Mouse (Mus musculus) testis, postnatal 14 days (tissue): ENCODE measurements around the gene Ostf1.
"Not testable (repeated sequence)": the region's sequence is repeated elsewhere in the genome, so short reads cannot be mapped to it uniquely, and the experiment has no call there.

Source experiments
- DNase-seq: peaks from one replicate; pipeline ENCODE4 v3.0.0; 2021; ENCODE audit warnings: low spot score

Ostf1 gene

DNA sequence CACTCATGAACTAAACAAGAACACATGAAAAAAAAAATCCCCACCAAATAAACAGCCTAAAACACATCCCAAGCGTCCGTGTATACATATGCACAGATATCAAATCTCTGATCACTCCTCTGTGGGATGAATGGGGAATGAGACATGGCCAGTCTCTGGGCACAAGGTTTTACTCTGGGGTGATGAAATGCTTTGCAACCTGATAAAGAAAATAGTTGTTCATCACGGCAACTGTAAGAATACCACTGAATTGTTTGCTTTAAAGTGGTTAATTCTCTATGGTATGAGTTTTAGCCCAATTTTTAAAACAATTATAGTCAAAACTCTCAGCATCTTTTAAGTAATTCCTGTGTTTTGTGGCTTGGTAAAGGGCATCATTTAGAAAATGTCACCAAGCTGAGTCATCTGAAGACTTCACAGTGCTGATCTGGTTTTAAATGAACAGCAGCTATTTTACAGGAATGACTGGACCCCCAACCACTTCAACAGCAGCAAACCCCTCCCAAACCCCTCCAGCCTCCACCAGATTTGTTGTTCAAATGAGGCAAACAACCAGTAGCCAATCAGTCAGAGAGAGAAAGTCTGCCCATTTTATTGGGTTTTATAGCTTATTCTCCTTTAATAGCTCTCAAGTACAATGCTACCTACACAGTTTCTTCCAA is 33.2 kb downstream of the Ostf1 start:
- DNase-seq, result no peak

DNA sequence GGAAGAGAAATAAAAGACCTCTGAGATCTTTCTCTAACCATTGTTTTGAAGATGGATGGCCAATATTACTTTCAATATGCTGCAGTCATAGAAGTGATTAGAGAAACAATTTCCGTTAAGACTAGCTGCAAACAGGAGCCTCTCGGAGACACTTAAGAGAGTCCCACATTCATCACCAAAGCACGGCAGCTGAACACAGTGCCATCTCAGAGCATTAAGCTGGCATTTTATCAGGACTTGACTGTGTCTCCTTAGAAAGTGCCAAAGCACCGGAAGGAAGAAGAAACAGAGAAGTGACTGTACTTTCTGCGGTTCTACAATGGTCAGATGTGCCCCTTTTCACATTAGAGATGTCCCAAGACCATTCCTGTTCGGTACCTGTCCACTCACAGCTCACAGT is 33.9 kb downstream of the Ostf1 start:
- no peak for DNase-seq

DNA sequence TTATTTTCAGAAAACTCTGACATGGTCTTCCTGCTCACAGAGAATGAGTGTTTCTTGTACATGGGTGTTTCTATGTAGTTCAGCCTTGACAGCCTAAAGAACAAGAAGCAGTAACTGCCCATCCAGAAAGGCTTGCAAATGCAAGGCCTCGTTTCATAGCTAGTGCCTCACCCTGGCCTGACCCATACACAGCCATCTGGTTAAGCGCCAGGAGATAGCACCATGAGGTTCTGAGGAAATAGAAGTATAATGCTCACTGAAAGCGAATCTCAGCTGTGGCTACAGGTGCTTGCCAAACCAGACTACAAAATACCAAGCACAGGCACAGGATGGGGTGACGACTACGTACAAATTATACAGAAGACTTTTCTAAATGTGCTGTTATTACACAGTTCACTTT is 34.7 kb downstream of the Ostf1 start:
- no peak for DNase-seq

DNA sequence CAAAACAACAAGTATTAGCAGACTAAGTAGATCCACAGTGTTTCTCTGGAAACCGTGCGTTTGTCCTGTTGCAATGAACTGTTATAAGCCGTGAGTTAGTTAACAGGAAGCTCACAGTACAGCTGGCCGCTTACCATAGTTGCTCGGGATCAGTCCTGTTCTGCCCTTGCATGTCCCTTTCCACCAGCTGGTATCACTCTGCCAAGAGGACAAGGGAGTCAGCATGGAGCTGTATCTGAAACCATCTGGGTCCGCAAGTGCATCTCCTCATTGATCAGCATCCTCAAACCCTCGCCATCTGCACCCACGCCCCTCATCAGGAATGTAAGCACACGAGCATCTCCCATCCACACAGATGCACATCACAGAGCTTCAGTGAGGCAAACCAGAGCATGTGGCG is 37.9 kb downstream of the Ostf1 start:
- no peak for DNase-seq

DNA sequence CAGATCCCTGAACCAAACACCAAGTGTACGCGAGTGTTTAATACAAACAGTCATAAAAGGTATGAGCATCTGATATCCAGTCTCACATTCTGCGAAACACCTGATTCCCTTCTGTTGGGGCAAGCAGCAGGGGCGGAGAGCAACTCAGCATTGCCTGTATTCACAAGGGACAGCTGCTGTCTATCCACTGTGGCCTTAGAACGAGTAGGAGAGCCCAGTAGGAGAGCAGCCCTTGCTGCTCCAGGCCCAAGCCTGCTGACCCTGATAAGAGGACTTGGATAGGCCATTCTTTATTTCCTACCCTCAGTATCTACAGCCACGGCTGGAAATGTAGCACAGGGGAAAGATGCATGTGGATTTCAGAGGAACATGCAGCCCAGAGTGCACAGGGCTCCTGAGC is 38.7 kb downstream of the Ostf1 start:
- DNase-seq, result no peak

DNA sequence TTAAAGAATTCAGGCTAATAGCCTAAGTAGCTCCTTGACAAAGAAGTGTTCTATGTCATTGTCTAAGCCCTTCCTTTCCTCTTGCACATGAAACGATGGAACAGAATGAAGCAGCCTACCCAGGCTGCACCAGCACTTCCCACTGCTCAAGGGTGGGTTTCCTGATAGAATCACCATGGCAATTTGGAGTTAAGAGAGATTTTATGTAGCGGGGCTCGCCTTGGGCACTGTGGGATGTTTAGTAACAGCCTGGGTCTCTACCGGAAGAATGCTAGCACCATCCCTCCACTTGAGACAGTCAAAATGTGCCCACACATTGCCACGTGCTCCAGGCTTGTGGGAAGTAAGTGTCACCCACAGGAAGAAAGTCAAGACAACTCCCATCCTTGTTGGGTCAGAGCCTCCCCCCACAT is 40.7 kb downstream of the Ostf1 start:
- no peak for DNase-seq

DNA sequence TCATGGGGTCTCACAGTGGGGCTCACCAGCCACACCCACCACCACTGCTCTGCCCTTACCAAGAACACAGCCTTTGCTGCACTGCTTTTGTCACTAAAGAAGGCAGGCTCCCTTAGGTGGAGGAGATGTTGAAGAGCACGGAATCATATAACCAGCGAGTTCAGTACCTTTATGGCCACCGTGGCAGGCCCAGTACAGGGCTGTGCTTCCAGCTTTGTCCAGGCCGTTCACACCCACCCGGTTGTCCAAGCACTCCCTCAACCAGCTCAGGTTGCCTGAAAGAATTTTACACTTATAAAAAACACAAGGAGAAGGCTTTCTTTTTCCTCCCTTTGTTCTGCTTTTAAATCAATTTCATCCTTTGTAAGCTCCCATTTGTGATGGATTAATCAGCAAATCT is 41.4 kb downstream of the Ostf1 start:
- no peak for DNase-seq

DNA sequence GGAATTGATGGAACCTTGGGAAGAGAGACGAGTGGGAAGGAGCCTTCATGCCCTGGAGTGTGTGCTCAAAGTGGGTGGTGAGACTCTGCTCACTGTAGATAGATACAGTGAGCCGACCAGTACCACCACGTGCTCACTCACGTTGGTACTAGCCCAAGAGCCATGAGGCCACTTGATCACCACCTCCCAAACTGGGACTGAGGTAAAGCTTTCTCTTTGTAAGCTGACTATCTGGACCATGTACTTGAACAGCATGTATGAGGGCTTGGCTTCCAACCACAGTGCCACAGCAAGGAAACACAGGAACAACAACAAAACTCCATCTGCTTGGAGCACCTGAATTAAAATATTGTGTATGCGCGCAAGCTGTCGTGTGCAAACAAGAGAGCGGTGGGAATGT is 42.3 kb downstream of the Ostf1 start:
- no peak for DNase-seq

DNA sequence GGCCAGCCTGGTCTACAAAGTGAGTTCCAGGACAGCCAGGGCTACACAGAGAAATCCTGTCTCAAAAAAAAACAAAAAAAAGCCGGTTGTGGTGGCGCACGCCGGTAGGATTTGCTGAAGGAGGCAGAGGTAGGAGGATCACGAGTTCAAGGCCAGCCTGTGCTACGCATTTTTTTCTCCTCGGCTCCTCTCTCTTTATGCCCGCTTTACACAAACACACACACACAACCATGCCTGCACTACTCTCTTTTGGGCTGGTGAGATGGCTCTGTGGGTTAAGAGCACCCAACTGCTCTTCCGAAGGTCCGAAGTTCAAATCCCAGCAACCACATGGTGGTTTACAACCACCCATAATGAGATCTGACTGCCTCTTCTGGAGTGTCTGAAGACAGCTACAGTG is 42.8 kb downstream of the Ostf1 start:
- not testable (repeated sequence) for DNase-seq

DNA sequence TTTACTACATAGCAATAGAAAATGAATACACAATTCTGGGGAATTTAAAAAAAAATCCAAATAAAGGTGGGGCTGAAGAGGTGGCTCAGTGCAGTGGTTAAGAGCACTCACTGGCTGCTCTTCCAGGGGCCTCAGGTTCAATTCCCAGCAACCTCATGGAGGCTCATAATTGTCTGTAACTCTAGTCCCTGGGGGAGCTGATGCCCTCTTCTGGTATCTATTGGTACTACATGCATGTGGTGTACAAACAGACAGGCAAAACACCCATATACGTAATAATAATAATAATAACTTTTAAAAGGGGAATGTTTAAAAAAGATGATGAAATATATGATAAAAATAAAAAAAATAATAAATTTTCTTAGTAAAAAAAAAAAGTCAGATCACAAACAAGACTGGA is 43.4 kb downstream of the Ostf1 start:
- no peak for DNase-seq

DNA sequence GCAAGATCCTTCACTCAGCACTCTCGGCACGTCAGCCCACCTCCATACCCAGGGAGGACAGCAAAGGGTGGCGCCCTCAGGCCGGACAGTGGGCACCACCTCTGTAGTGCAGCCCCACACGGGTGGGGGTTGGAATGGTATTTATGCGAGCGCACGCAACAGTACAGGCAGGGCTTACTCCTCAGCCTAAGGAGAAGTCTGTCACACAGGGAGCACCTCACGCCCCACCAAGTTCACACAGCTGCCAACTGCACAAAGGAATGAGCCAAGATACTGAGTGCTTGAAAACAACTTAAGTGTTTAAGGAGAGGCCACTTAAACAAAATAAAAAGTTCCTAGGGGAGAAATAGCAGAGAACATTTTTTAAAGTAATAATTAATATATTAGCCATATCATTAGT is 44.5 kb downstream of the Ostf1 start:
- no peak for DNase-seq

DNA sequence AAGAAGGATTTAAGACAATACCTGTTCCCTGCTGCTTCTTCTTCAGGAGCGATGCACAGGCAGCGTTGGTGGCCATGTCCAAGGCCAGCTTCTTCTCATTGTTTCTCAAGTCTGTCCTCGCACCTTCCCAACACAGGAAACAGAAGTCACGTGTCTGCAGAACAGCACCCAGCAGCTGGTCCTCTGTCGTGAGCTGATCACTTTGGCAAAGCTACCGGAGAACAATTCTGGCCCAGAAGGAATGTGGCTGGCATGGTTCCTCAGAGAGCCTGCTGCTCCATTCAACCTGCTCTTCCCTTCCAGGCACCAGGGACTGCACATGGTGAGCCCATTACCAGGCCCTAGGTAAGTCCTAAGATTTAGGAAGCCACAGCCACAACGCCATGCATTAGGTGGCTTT is 47.0 kb downstream of the Ostf1 start:
- DNase-seq, result no peak

DNA sequence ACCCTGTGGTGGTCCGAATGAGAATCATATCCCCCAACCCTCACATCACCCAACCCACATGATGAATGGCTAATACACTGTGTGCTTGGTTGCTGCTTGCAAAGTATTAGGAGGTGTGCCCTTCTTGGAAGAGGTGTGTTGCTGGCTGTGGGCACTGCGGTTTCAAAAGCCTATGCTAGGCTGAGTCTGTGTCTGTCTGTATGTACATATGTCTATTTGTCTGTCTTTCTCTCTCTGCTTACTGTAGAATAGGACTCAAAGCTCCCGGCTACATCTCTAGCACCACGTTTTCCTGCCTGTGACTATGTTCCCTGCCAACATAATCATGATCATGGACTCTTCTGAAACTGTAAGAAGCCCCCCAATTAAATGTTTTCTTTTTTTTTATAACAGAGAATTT is 47.9 kb downstream of the Ostf1 start:
- DNase-seq, result no peak

DNA sequence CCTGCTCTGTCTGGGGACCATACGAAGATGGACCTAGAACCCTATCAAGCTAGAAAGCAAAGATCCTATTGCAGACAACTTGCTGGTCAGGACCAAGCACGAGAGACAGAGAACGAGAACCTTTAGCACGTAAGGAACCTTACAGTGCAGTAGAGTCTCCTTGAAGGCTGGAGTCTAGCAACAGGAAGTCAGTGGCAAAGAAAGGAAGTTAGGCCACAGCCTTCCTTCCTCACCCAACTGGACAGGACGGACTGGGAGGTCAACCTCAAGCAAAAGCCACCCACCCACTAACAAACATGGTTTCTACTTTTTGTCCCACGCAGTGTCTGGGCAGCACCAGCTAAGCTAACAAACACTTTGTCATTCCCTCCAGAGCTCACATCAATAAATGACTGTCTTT is 48.7 kb downstream of the Ostf1 start:
- no peak for DNase-seq

DNA sequence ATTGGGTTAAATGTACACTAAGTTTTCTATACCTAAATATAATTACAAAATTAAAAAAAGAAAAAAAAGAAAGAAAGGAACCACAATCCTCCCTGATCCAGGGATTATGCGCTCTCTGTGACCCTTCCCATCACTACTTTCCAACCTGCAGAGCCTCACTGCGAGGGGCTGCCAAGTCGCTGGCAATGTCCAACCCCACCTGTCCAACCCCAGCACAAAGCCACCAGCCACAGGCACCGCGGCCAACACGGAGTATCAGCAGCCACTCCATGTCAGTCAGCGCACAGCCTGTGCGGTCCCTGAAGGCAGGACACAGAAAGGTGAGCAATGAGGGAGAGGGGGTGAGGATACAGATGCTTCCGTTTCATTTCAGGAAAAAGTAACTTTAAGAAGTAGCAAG is 49.4 kb downstream of the Ostf1 start:
- DNase-seq, result no peak

DNA sequence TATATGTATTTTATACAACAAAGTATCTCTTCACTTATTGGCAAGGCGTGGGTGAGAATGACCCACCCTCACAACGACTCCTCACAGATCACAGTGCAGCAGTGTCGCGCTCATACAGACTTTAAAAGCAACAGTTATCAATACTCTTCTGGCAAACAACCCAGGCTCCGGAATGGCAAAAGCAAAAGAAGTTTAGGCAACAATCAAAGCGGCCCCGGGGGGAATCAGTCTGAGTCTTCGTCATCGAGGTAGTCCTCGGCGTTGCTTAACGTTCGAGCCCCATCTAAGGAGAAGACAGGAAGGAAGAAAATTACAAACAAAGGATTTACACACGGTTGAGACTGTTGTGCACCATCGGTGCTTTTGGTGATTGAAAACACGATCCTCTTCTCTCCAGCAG is 50.6 kb downstream of the Ostf1 start:
- DNase-seq, result no peak

DNA sequence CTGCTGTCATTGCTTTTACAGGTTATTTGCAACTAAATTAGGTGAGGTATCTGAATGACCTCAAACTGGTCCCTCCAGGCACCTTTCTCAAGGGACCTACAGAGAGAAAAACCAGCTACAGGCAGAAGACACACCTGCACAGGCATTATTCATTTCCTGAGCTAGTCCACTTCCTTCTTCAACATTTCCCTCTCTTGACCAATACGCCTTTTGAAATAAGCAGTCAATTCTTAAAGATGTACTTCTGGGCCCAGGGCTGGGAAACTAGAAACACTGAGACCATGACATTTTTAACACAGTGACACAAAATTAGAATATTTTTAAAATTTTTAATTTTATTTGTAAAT is 52.6 kb downstream of the Ostf1 start:
- no peak for DNase-seq

DNA sequence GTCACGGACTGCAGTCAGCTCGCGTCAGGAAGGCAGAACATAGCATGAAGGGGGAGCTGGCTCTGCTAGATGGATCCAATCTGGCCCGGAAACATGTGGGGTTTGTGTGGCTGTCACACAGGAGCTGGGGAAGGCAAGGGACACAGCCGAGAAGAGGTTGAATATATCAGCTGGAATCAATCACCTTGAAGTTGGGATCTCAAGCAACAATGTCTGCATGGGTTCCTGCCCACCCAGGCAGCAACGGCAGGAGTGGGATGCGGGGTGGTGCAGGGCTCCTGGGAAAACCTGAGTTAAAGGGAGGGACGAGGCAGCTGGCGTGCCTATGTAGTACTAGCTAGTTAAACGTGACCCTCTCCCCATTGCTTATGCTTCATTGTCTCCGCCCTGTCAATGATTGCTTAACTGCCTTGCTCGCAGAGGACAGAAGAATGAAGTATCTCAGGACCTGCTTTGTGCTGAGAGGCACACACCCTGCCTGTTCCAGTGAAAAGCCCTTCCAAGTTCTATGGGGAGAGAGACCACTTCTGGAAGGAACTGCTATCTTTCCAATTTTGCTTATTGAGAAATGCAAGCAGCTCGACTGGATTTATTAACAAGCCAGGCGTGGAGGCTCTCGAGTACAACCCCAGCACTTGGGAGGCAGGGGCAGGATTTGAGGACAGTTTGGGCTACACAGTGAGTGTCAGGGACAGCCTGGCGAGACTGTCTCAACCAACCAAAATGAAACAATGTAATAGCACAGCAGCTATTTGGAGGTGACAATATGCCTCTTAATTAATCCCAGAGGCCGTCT is 53.2 kb downstream of the Ostf1 start:
- no peak for DNase-seq

DNA sequence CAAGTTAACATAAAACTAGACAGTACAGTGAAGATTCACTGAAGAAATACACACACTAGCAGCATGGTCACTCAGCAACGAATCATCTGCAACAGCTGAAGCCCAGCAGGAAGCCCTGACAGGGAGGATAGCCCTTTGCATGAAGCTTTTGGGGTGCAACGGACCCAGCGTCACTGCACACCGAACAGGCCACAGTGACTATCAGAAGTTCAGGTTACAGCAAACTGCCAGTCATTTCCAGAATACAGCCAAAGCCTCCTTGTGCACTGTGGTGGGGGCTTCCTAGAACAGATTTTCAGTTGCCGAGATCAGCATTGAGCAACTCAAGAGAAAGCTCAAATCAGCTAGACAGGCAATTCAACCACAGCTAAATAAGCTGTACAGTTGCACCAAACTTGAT is 54.3 kb downstream of the Ostf1 start:
- no peak for DNase-seq

DNA sequence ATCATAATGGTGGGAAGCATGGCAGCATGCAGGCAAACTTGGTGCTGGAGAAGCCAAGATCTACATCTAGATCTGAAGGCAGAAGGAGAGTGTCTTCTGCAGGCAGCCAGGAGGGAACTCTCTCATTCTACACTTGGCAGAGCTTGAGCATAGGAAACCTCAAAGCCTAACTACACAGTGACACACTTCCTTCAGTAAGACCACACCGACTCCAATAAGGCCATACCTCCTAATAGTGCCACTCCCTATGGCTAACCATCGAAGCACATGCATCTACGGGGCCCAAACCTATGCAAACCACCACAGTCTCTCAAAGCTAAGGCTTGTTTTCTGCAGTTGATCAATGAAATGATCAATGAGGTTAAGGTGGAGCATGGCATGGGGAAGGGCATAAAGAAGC is 55.7 kb downstream of the Ostf1 start:
- no peak for DNase-seq

DNA sequence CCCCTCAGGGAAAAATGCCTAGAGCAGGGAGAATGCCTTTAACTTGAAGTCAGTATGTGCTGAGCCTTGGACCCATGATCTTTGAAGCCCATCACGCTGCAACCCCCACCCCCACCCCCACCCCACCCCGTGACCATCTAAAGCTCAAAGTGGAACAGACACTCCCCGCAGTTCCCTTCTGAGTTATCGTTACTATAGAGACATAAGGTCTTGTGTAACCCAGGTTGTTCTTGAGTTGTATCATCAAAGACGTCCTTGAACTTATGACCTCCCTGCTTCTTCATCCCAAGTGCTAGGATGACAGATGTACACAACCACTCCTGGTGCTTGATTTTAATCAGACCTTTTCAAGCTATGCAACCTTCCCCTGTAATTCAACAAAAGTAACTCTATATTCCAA is 57.7 kb downstream of the Ostf1 start:
- no peak for DNase-seq

DNA sequence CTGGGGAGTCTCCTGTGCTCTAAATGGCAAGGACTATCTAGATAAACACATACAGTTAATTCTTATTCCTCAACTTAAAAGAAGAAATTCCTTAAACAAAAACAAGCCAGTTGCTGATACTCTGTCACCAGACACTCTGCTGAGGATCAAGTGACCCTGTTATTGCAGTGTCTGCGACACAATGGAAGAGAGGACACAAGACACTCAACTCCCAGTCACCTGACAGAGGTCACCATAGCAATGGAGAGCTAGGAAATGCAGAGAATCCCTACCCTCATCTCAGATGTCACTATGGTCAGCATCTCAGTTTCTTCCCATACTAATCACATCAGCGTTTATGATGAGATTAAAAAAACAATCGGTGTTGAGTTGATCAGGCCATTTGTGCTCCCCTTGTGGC is 58.2 kb downstream of the Ostf1 start:
- DNase-seq, result no peak

DNA sequence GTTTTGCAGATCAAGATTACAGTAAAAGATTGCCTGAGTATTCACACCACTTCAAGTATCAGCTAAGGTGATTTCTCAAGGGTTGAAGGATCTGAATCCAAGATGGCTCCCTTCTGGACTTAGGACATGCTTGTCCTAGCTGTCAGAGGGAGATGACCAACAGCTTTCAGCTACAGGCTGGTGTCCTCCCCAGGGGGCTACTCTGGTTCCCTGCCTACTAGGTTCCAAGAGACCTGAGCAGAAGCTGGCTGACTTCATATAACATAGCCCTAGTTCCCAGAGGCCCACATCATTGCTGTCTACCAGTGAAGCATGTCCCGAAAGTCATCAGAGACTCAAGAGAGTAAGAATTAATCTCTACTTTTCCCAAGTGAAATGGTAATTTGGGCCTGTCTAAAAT is 62.1 kb downstream of the Ostf1 start:
- no peak for DNase-seq

DNA sequence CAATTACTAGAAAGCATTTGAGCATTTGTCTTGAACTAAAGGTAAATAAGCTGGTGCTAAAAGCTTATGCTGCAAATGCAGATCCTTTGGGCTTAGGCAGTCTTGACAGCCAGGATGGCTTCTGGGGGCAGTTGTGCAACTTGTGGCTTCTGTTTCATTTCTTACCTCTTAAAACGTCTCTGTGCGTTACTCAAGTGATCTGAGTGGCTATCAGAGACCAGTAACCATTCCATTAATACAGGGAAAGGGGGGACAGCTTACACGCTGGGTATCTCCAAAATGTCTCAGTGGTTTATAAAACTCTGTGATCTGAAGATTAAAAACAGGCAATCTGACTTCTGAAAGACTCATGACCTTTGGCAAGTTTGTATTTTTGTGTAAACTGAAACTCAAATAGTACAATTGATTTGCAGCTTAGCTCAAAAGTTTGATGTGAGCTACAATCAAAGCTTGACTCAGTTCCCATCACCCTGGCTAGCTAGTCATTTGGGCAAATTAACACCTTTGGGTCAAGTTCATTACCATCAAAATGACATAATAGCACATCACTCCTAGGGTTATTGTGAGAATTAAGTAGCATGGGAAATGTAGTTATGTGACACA is 62.7 kb downstream of the Ostf1 start:
- no peak for DNase-seq
